Mouse (Mus musculus): ENCODE measurements at regions not wholly inside any gene's neighbourhood (a gene's known extent, or its start where the extent isn't known, plus 50 kb on each side); places are given as distances from the start of the nearest gene placed in this dataset.
A peak's percentile ranks its signal among the peaks of the same experiment; 100 is the strongest.

- Histone ChIP-seq H3K4me1 (replicated peaks) (no peaks in the 10 kb centered on the region), H3K27me3 (no peaks in the 10 kb centered on the region), H3K4me3 (replicated peaks) (no peak overlapping the region), H3K9me3 (no peaks in the 10 kb centered on the region), H3K27ac (no peak overlapping the region), H3K36me3 (no peaks in the 10 kb centered on the region), H3K9ac (replicated peaks) (no peak overlapping the region), H3K4me2 (replicated peaks) (no peak overlapping the region)
- ATAC-seq, result no peak
- 80% methylated on average over 5 of the region's 5 CpGs for WGBS
These were observed 819.8 kb downstream of the Poteg start for GRCm38 (mm10) chr8:28267277-28267676.

GRCm38 (mm10) chr8:28284257-28284656 lies 836.8 kb downstream of the Poteg start:
- H3K4me2 ChIP-seq (replicated peaks), result no peak overlapping the region
- 93% methylated on average over 2 of the region's 2 CpGs for WGBS
- no peaks in the 10 kb centered on the region for H3K36me3 ChIP-seq
- no peak overlapping the region for H3K4me3 ChIP-seq (replicated peaks)
- no peaks in the 10 kb centered on the region for H3K4me1 ChIP-seq (replicated peaks)
- no peak overlapping the region for H3K27ac ChIP-seq
- H3K9ac ChIP-seq (replicated peaks), result no peak overlapping the region
- no peaks in the 10 kb centered on the region for H3K9me3 ChIP-seq
- H3K27me3 ChIP-seq, result no peaks in the 10 kb centered on the region
- no peak for ATAC-seq

- Histone ChIP-seq H3K36me3 (no peaks in the 10 kb centered on the region), H3K4me3 (replicated peaks) (no peak overlapping the region), H3K27me3 (no peaks in the 10 kb centered on the region), H3K4me2 (replicated peaks) (no peak overlapping the region), H3K4me1 (replicated peaks) (0 out of 2 replicates have a peak, but pooled peaks cover 9% of the 10 kb centered on the region), H3K9ac (replicated peaks) (no peak overlapping the region), H3K9me3 (no peaks in the 10 kb centered on the region), H3K27ac (peak overlapping the region; percentile 53; the same call in 1 of the 2 replicates)
- no peak for ATAC-seq
- 68% methylated on average over 5 of the region's 5 CpGs for WGBS
These were observed 851.7 kb downstream of the Poteg start for GRCm38 (mm10) chr8:28298896-28299793.

- Histone ChIP-seq H3K9me3 (no peaks in the 10 kb centered on the region), H3K36me3 (no peaks in the 10 kb centered on the region), H3K27me3 (no peaks in the 10 kb centered on the region), H3K4me2 (replicated peaks) (no peak overlapping the region), H3K27ac (no peak overlapping the region), H3K9ac (replicated peaks) (no peak overlapping the region), H3K4me1 (replicated peaks) (no peaks in the 10 kb centered on the region), H3K4me3 (replicated peaks) (no peak overlapping the region)
- 66% methylated on average over 1 of the region's 1 CpGs for WGBS
- no peak for ATAC-seq
These were observed 869.6 kb downstream of the Poteg start for GRCm38 (mm10) chr8:28317081-28317480.

GRCm38 (mm10) chr8:28333388-28333787 lies 885.9 kb downstream of the Poteg start:
- Histone ChIP-seq H3K9ac (replicated peaks) (no peak overlapping the region), H3K4me2 (replicated peaks) (no peak overlapping the region), H3K4me3 (replicated peaks) (no peak overlapping the region), H3K9me3 (no peaks in the 10 kb centered on the region), H3K27ac (no peak overlapping the region), H3K27me3 (no peaks in the 10 kb centered on the region), H3K4me1 (replicated peaks) (no peaks in the 10 kb centered on the region), H3K36me3 (no peaks in the 10 kb centered on the region)
- no peak for ATAC-seq
- WGBS, result 85% methylated on average over 1 of the region's 1 CpGs

- no peaks in the 10 kb centered on the region for H3K27me3 ChIP-seq
- no peak for ATAC-seq
- H3K9me3 ChIP-seq, result no peaks in the 10 kb centered on the region
- H3K27ac ChIP-seq, result no peak overlapping the region
- no peaks in the 10 kb centered on the region for H3K36me3 ChIP-seq
- H3K4me3 ChIP-seq (replicated peaks), result no peak overlapping the region
- no peak overlapping the region for H3K9ac ChIP-seq (replicated peaks)
- no peak overlapping the region for H3K4me2 ChIP-seq (replicated peaks)
- WGBS, result 82% methylated on average over 4 of the region's 4 CpGs
- no peaks in the 10 kb centered on the region for H3K4me1 ChIP-seq (replicated peaks)
These were observed 890.0 kb downstream of the Poteg start for GRCm38 (mm10) chr8:28337484-28337883.

GRCm38 (mm10) chr8:28341236-28341635 lies 893.8 kb downstream of the Poteg start:
- H3K36me3 ChIP-seq, result no peaks in the 10 kb centered on the region
- H3K4me3 ChIP-seq (replicated peaks), result no peak overlapping the region
- H3K4me1 ChIP-seq (replicated peaks), result no peaks in the 10 kb centered on the region
- no peaks in the 10 kb centered on the region for H3K27me3 ChIP-seq
- ATAC-seq, result no peak
- H3K9ac ChIP-seq (replicated peaks), result no peak overlapping the region
- H3K27ac ChIP-seq, result no peak overlapping the region
- no peaks in the 10 kb centered on the region for H3K9me3 ChIP-seq
- H3K4me2 ChIP-seq (replicated peaks), result no peak overlapping the region
- WGBS, result 91% methylated on average over 11 of the region's 11 CpGs

- H3K4me1 ChIP-seq (replicated peaks), result no peaks in the 10 kb centered on the region
- no peak for ATAC-seq
- no peak overlapping the region for H3K4me3 ChIP-seq (replicated peaks)
- no peak overlapping the region for H3K4me2 ChIP-seq (replicated peaks)
- H3K9ac ChIP-seq (replicated peaks), result no peak overlapping the region
- H3K27me3 ChIP-seq, result no peaks in the 10 kb centered on the region
- no peaks in the 10 kb centered on the region for H3K9me3 ChIP-seq
- H3K27ac ChIP-seq, result no peak overlapping the region
- H3K36me3 ChIP-seq, result no peaks in the 10 kb centered on the region
These were observed 919.0 kb downstream of the Poteg start for GRCm38 (mm10) chr8:28366470-28366869.

- no peak for ATAC-seq
- H3K36me3 ChIP-seq, result no peaks in the 10 kb centered on the region
- WGBS, result 77% methylated on average over 3 of the region's 3 CpGs
- H3K9ac ChIP-seq (replicated peaks), result no peak overlapping the region
- no peaks in the 10 kb centered on the region for H3K27me3 ChIP-seq
- no peaks in the 10 kb centered on the region for H3K4me1 ChIP-seq (replicated peaks)
- no peak overlapping the region for H3K4me2 ChIP-seq (replicated peaks)
- H3K9me3 ChIP-seq, result no peaks in the 10 kb centered on the region
- H3K4me3 ChIP-seq (replicated peaks), result no peak overlapping the region
- H3K27ac ChIP-seq, result no peak overlapping the region
These were observed 919.9 kb downstream of the Poteg start for GRCm38 (mm10) chr8:28367361-28367760.

GRCm38 (mm10) chr8:28371752-28372151 lies 924.3 kb downstream of the Poteg start:
- H3K27ac ChIP-seq, result no peak overlapping the region
- no peak overlapping the region for H3K4me2 ChIP-seq (replicated peaks)
- H3K4me3 ChIP-seq (replicated peaks), result no peak overlapping the region
- H3K9ac ChIP-seq (replicated peaks), result no peak overlapping the region
- no peak for ATAC-seq
- WGBS, result 72% methylated on average over 1 of the region's 1 CpGs
- no peaks in the 10 kb centered on the region for H3K4me1 ChIP-seq (replicated peaks)
- H3K36me3 ChIP-seq, result no peaks in the 10 kb centered on the region
- no peaks in the 10 kb centered on the region for H3K27me3 ChIP-seq
- H3K9me3 ChIP-seq, result no peaks in the 10 kb centered on the region

- no peak for ATAC-seq
- Histone ChIP-seq H3K27me3 (no peaks in the 10 kb centered on the region), H3K9me3 (no peaks in the 10 kb centered on the region), H3K9ac (replicated peaks) (no peak overlapping the region), H3K4me1 (replicated peaks) (no peaks in the 10 kb centered on the region), H3K27ac (no peak overlapping the region), H3K36me3 (no peaks in the 10 kb centered on the region), H3K4me2 (replicated peaks) (no peak overlapping the region), H3K4me3 (replicated peaks) (no peak overlapping the region)
- 70% methylated on average over 1 of the region's 1 CpGs for WGBS
These were observed 952.7 kb downstream of the Poteg start for GRCm38 (mm10) chr8:28400141-28400540.

- Histone ChIP-seq H3K9me3 (no peaks in the 10 kb centered on the region), H3K27me3 (no peaks in the 10 kb centered on the region), H3K4me1 (replicated peaks) (peaks cover 6% of the 10 kb centered on the region; the same call in 1 of the 2 replicates), H3K4me2 (replicated peaks) (no peak overlapping the region), H3K27ac (no peak overlapping the region), H3K36me3 (no peaks in the 10 kb centered on the region), H3K4me3 (replicated peaks) (no peak overlapping the region), H3K9ac (replicated peaks) (no peak overlapping the region)
- peak; percentile 90 for ATAC-seq
- WGBS, result 37% methylated on average over 7 of the region's 7 CpGs
These were observed 980.2 kb downstream of the Poteg start for GRCm38 (mm10) chr8:28427544-28428135.

Measured in midbrain, embryonic 13.5 days (tissue).